Mouse (Mus musculus): ENCODE measurements at regions not wholly inside any gene's neighbourhood (a gene's known extent, or its start where the extent isn't known, plus 50 kb on each side); places are given as distances from the start of the nearest gene placed in this dataset.

DNA sequence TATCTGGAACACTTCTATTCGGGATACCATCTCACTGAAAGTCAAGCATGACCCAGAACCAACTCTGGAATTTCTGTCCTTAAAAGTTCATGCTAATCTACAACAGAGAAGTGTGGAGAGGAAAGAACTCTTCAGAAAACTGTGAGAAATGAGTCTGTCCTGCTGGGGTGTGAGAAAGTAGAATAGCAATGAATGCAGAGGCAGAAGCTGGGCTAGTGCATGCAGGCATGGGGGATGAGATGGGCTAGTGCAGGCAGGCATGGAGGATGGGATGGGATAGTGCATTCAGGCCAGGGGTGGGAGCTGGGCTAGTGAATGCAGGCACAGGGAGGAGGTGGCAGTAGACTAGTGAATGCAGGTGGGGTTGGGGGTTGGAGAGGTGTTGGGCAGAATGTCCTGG lies 424.8 kb downstream of the Pdcd6ip start:
- no peaks in the 10 kb centered on the region for H3K9me3 ChIP-seq (replicated peaks; ENCODE audit: control insufficient read depth, insufficient read depth, low read length, poor library complexity, severe bottlenecking)
- H3K27me3 ChIP-seq (ENCODE audit: control insufficient read depth, insufficient read depth, low read length, poor library complexity, severe bottlenecking), result no peaks in the 10 kb centered on the region
- TF ChIP-seq EP300 (IDR thresholded peaks at IDR 0.05; ENCODE audit: insufficient read depth, low read depth, low read length) (no peak), POLR2A (IDR thresholded peaks at IDR 0.05; ENCODE audit: insufficient read depth, low read length) (no peak), CTCF (IDR thresholded peaks at IDR 0.05; ENCODE audit: low read depth, low read length) (no peak)
- H3K27ac ChIP-seq (ENCODE audit: insufficient read depth, low read length), result no peak overlapping the region
- no peak overlapping the region for H3K4me3 ChIP-seq (ENCODE audit: low read depth, low read length)
- no peaks in the 10 kb centered on the region for H3K36me3 ChIP-seq (ENCODE audit: control insufficient read depth, insufficient read depth, low read length, poor library complexity, severe bottlenecking)
- no peak overlapping the region for H3K9ac ChIP-seq (ENCODE audit: low read depth, poor library complexity, severe bottlenecking)
- no peaks in the 10 kb centered on the region for H3K4me1 ChIP-seq (ENCODE audit: control insufficient read depth, insufficient read depth, low read length)

DNA sequence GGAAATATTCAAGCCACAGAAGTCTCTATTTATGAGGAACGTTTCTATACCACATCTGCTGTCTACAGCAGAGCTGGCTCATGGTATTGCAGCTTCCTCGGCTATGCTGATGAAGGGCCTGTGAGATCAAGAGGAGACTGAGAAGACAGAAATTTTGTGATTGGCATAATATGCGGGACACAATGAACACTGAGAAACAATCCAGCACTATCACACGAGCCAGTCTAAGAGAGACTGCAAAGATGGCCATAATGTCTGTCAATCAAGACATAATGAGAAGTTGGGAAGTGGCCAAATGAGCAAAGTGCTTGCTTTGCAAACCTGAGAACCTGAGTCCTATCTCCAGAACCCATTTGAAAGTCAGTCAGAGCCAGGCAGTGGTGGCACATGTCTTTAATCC lies 437.5 kb downstream of the Pdcd6ip start:
- Histone ChIP-seq H3K4me3 (ENCODE audit: low read depth, low read length) (no peak overlapping the region), H3K27ac (ENCODE audit: insufficient read depth, low read length) (no peak overlapping the region), H3K4me1 (ENCODE audit: control insufficient read depth, insufficient read depth, low read length) (no peaks in the 10 kb centered on the region), H3K9me3 (replicated peaks; ENCODE audit: control insufficient read depth, insufficient read depth, low read length, poor library complexity, severe bottlenecking) (no peaks in the 10 kb centered on the region), H3K27me3 (ENCODE audit: control insufficient read depth, insufficient read depth, low read length, poor library complexity, severe bottlenecking) (no peaks in the 10 kb centered on the region), H3K9ac (ENCODE audit: low read depth, poor library complexity, severe bottlenecking) (no peak overlapping the region), H3K36me3 (ENCODE audit: control insufficient read depth, insufficient read depth, low read length, poor library complexity, severe bottlenecking) (no peaks in the 10 kb centered on the region)
- no peak for TF ChIP-seq EP300 (IDR thresholded peaks at IDR 0.05; ENCODE audit: insufficient read depth, low read depth, low read length)
- TF ChIP-seq CTCF (IDR thresholded peaks at IDR 0.05; ENCODE audit: low read depth, low read length), result no peak
- no peak for TF ChIP-seq POLR2A (IDR thresholded peaks at IDR 0.05; ENCODE audit: insufficient read depth, low read length)

DNA sequence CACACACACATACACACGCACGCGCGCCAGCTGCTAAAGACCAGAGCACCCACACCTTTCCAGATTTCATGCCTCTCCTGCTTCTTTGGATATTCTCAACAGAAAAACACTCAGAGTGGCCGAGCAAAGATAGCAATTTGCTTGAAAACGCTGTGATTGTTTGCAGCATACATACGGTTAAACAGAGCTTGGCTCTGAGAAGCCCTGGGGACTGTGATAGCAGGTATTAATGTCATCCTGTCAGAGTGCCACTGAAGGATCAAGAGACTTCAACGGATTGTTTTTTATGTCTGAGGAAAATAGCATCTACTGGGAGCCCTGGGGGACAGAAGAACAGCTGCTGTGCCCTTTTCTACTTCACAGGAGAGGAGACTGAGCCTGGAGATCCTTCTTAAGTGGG lies 440.4 kb downstream of the Pdcd6ip start:
- H3K27ac ChIP-seq (ENCODE audit: insufficient read depth, low read length), result no peak overlapping the region
- H3K36me3 ChIP-seq (ENCODE audit: control insufficient read depth, insufficient read depth, low read length, poor library complexity, severe bottlenecking), result no peaks in the 10 kb centered on the region
- no peaks in the 10 kb centered on the region for H3K4me1 ChIP-seq (ENCODE audit: control insufficient read depth, insufficient read depth, low read length)
- no peak for TF ChIP-seq EP300 (IDR thresholded peaks at IDR 0.05; ENCODE audit: insufficient read depth, low read depth, low read length)
- TF ChIP-seq POLR2A (IDR thresholded peaks at IDR 0.05; ENCODE audit: insufficient read depth, low read length), result no peak
- TF ChIP-seq CTCF (IDR thresholded peaks at IDR 0.05; ENCODE audit: low read depth, low read length), result no peak
- H3K9ac ChIP-seq (ENCODE audit: low read depth, poor library complexity, severe bottlenecking), result no peak overlapping the region
- no peaks in the 10 kb centered on the region for H3K27me3 ChIP-seq (ENCODE audit: control insufficient read depth, insufficient read depth, low read length, poor library complexity, severe bottlenecking)
- no peak overlapping the region for H3K4me3 ChIP-seq (ENCODE audit: low read depth, low read length)
- no peaks in the 10 kb centered on the region for H3K9me3 ChIP-seq (replicated peaks; ENCODE audit: control insufficient read depth, insufficient read depth, low read length, poor library complexity, severe bottlenecking)

- Histone ChIP-seq H3K36me3 (ENCODE audit: control insufficient read depth, insufficient read depth, low read length, poor library complexity, severe bottlenecking) (no peaks in the 10 kb centered on the region), H3K27ac (ENCODE audit: insufficient read depth, low read length) (no peak overlapping the region), H3K9ac (ENCODE audit: low read depth, poor library complexity, severe bottlenecking) (no peak overlapping the region), H3K4me1 (ENCODE audit: control insufficient read depth, insufficient read depth, low read length) (no peaks in the 10 kb centered on the region), H3K9me3 (replicated peaks; ENCODE audit: control insufficient read depth, insufficient read depth, low read length, poor library complexity, severe bottlenecking) (no peaks in the 10 kb centered on the region), H3K4me3 (ENCODE audit: low read depth, low read length) (no peak overlapping the region), H3K27me3 (ENCODE audit: control insufficient read depth, insufficient read depth, low read length, poor library complexity, severe bottlenecking) (no peaks in the 10 kb centered on the region)
- TF ChIP-seq EP300 (IDR thresholded peaks at IDR 0.05; ENCODE audit: insufficient read depth, low read depth, low read length), result no peak
- TF ChIP-seq POLR2A (IDR thresholded peaks at IDR 0.05; ENCODE audit: insufficient read depth, low read length), result no peak
- no peak for TF ChIP-seq CTCF (IDR thresholded peaks at IDR 0.05; ENCODE audit: low read depth, low read length)
These were observed 444.4 kb downstream of the Pdcd6ip start for GRCm38 (mm10) chr9:113263636-113264035.

DNA sequence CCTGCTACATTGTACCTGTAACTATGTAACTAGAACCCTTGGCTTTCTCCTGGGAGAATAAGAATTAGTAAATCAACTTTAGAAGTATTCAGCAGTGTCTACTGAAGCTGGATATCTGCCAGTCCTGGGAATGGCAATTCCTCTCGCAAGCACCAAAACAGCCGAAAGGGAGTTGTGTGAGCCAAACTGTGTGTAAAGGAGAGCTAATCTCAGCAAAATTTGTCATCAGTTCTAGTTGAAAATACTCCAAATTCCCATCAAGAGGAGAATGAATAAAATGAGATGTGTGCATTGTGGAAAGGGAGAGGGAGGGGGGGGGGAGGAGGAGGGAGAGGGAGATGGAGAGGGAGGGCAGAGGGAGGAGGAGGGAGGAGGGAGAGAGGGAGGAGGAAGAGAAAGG lies 447.8 kb downstream of the Pdcd6ip start:
- no peak overlapping the region for H3K9ac ChIP-seq (ENCODE audit: low read depth, poor library complexity, severe bottlenecking)
- no peak overlapping the region for H3K4me3 ChIP-seq (ENCODE audit: low read depth, low read length)
- no peak for TF ChIP-seq EP300 (IDR thresholded peaks at IDR 0.05; ENCODE audit: insufficient read depth, low read depth, low read length)
- TF ChIP-seq POLR2A (IDR thresholded peaks at IDR 0.05; ENCODE audit: insufficient read depth, low read length), result no peak
- no peak for TF ChIP-seq CTCF (IDR thresholded peaks at IDR 0.05; ENCODE audit: low read depth, low read length)

GRCm38 (mm10) chr9:113258556-113258955 lies 449.5 kb downstream of the Pdcd6ip start:
- Histone ChIP-seq H3K9ac (ENCODE audit: low read depth, poor library complexity, severe bottlenecking) (no peak overlapping the region), H3K4me3 (ENCODE audit: low read depth, low read length) (no peak overlapping the region)
- TF ChIP-seq EP300 (IDR thresholded peaks at IDR 0.05; ENCODE audit: insufficient read depth, low read depth, low read length), result no peak
- no peak for TF ChIP-seq POLR2A (IDR thresholded peaks at IDR 0.05; ENCODE audit: insufficient read depth, low read length)
- TF ChIP-seq CTCF (IDR thresholded peaks at IDR 0.05; ENCODE audit: low read depth, low read length), result no peak

More for the DNA sequence above, 447.8 kb downstream of the Pdcd6ip start:
- no peaks in the 10 kb centered on the region for H3K4me1 ChIP-seq (ENCODE audit: control insufficient read depth, insufficient read depth, low read length)
- no peaks in the 10 kb centered on the region for H3K36me3 ChIP-seq (ENCODE audit: control insufficient read depth, insufficient read depth, low read length, poor library complexity, severe bottlenecking)
- no peak overlapping the region for H3K27ac ChIP-seq (ENCODE audit: insufficient read depth, low read length)
- no peaks in the 10 kb centered on the region for H3K27me3 ChIP-seq (ENCODE audit: control insufficient read depth, insufficient read depth, low read length, poor library complexity, severe bottlenecking)
- H3K9me3 ChIP-seq (replicated peaks; ENCODE audit: control insufficient read depth, insufficient read depth, low read length, poor library complexity, severe bottlenecking), result peaks cover 8% of the 10 kb centered on the region; the same call in 1 of the 2 replicates

More at GRCm38 (mm10) chr9:113258556-113258955, 449.5 kb downstream of the Pdcd6ip start:
- H3K36me3 ChIP-seq (ENCODE audit: control insufficient read depth, insufficient read depth, low read length, poor library complexity, severe bottlenecking), result no peaks in the 10 kb centered on the region
- no peaks in the 10 kb centered on the region for H3K27me3 ChIP-seq (ENCODE audit: control insufficient read depth, insufficient read depth, low read length, poor library complexity, severe bottlenecking)
- H3K9me3 ChIP-seq (replicated peaks; ENCODE audit: control insufficient read depth, insufficient read depth, low read length, poor library complexity, severe bottlenecking), result peaks cover 8% of the 10 kb centered on the region; the same call in 1 of the 2 replicates
- H3K4me1 ChIP-seq (ENCODE audit: control insufficient read depth, insufficient read depth, low read length), result no peaks in the 10 kb centered on the region
- H3K27ac ChIP-seq (ENCODE audit: insufficient read depth, low read length), result no peak overlapping the region

All from ES-Bruce4 (cell line).